Mouse (Mus musculus) kidney, adult 11 months (tissue): ENCODE data around the gene Gatad2a.

ENCODE experiments used
- DNase-seq: peaks from one replicate; pipeline ENCODE4 v3.0.0; 2022

Gene Gatad2a

GRCm38 (mm10) chr8:69895772-69896451 is 100.3 kb downstream of the Gatad2a start:
- no peak for DNase-seq

GRCm38 (mm10) chr8:69894836-69895332 is 101.3 kb downstream of the Gatad2a start:
- no peak for DNase-seq

- DNase-seq, result peak; percentile 47
These were observed 102.3 kb downstream of the Gatad2a start for GRCm38 (mm10) chr8:69893863-69894262.

- no peak for DNase-seq
These were observed 105.4 kb downstream of the Gatad2a start for GRCm38 (mm10) chr8:69890813-69891241.

GRCm38 (mm10) chr8:69888902-69889301 is 107.3 kb downstream of the Gatad2a start:
- DNase-seq, result no peak

GRCm38 (mm10) chr8:69888244-69888866 is 107.8 kb downstream of the Gatad2a start:
- DNase-seq, result no peak

- peak; percentile 44 for DNase-seq
These were observed 108.6 kb downstream of the Gatad2a start, which contains the start of gene Cilp2 for GRCm38 (mm10) chr8:69887289-69888243. Cilp2 (minus strand) TSS chr8:69887687.

GRCm38 (mm10) chr8:69884141-69884540 is 112.0 kb downstream of the Gatad2a start:
- DNase-seq, result no peak

GRCm38 (mm10) chr8:69882833-69883600 is 113.2 kb downstream of the Gatad2a start:
- DNase-seq, result no peak

GRCm38 (mm10) chr8:69882021-69882756 is 114.0 kb downstream of the Gatad2a start:
- peak; percentile 63 for DNase-seq

GRCm38 (mm10) chr8:69881261-69881865 is 114.8 kb downstream of the Gatad2a start:
- DNase-seq, result no peak

GRCm38 (mm10) chr8:69880841-69881240 is 115.3 kb downstream of the Gatad2a start:
- no peak for DNase-seq

- no peak for DNase-seq
These were observed 116.5 kb downstream of the Gatad2a start for GRCm38 (mm10) chr8:69879678-69880077.

- DNase-seq, result no peak
These were observed 118.2 kb downstream of the Gatad2a start for GRCm38 (mm10) chr8:69877992-69878391.

GRCm38 (mm10) chr8:69877396-69877795 is 118.8 kb downstream of the Gatad2a start:
- DNase-seq, result no peak

GRCm38 (mm10) chr8:69876967-69877366 is 119.2 kb downstream of the Gatad2a start:
- DNase-seq, result no peak

- no peak for DNase-seq
These were observed 120.1 kb downstream of the Gatad2a start for GRCm38 (mm10) chr8:69876097-69876496.

- DNase-seq, result no peak
These were observed 121.5 kb downstream of the Gatad2a start for GRCm38 (mm10) chr8:69874654-69875053.

- no peak for DNase-seq
These were observed 122.0 kb downstream of the Gatad2a start for GRCm38 (mm10) chr8:69874155-69874554.

- no peak for DNase-seq
These were observed 125.3 kb downstream of the Gatad2a start for GRCm38 (mm10) chr8:69870907-69871306.
